Mouse (Mus musculus) neural tube, embryonic 14.5 days (tissue): Measurements from ENCODE around the gene Ncor2. TPM values are rescaled to one million over a fixed set of nuclear protein-coding genes. Genes with fewer than 3 reads are reported as not detected.

ENCODE experiments used
- ATAC-seq: fragments of 200-750 bp; cut with Nextera tagmentation; 2 replicates; pipeline ENCODE4 v1.8.0; 2017; ENCODE audit warnings: low read depth, mild to moderate bottlenecking, moderate TSS enrichment, moderate library complexity
- H3K27ac ChIP-seq: fragments of 300-500 bp; sonication (generic); 2 replicates; pipeline ENCODE4 v1.5.1; 2014; ENCODE audit warnings: low read depth, mild to moderate bottlenecking, control low read depth, low read length, moderate library complexity, mixed read lengths
- H3K27me3 ChIP-seq: fragments of 300-500 bp; sonication (generic); 2 replicates; pipeline ENCODE4 v1.6.1; 2014; ENCODE audit warnings: low read length; ENCODE audit not compliant: control insufficient read depth, insufficient read depth
- H3K36me3 ChIP-seq: fragments of 300-500 bp; sonication (generic); 2 replicates; pipeline ENCODE4 v1.6.1; 2014; ENCODE audit warnings: low read length, mixed read lengths; ENCODE audit not compliant: control insufficient read depth, insufficient read depth
- H3K4me1 ChIP-seq: fragments of 300-500 bp; sonication (generic); 2 replicates; pipeline ENCODE4 v1.6.1; 2014; ENCODE audit warnings: low read length; ENCODE audit not compliant: control insufficient read depth, insufficient read depth
- H3K4me2 ChIP-seq: fragments of 300-500 bp; sonication (generic); 2 replicates; pipeline ENCODE4 v1.6.1; 2014; ENCODE audit warnings: mild to moderate bottlenecking, low read depth, low read length, control low read depth
- H3K4me3 ChIP-seq: fragments of 300-500 bp; sonication (generic); 2 replicates; pipeline ENCODE4 v1.5.1; 2014; ENCODE audit warnings: low read depth, low read length, control low read depth, mixed read lengths
- H3K9ac ChIP-seq: fragments of 300-500 bp; sonication (generic); replicated peaks from 2 replicates; pipeline ENCODE4 v1.6.1; 2014; ENCODE audit warnings: low read depth, mild to moderate bottlenecking, control low read depth, low read length, mixed read lengths
- H3K9me3 ChIP-seq: fragments of 300-500 bp; sonication (generic); 2 replicates; pipeline ENCODE4 v1.6.1; 2016; ENCODE audit warnings: low read length; ENCODE audit not compliant: control insufficient read depth
- WGBS: fragments of 180-500 bp; shearing (Covaris S2); extraction: QIAGEN DNeasy Blood & Tissue Kit; methylation state at CpG from one replicate; pipeline ENCODE4 v1.1.7; 2014; 5-methylcytosine and 5-hydroxymethylcytosine counted together
- polyA plus RNA-seq: library from polyadenylated mRNA; unstranded; fragments of >200 nt; fragmentation: Nextera tagmentation; extraction: Ambion mirVana; gene quantifications from 2 replicates; pipeline ENCODE4 v1.2.1, GENCODE M21; 2014

The Ncor2 gene
- polyA plus RNA-seq, 1 experiment from 2014 or later = 32.8 TPM

DNA sequence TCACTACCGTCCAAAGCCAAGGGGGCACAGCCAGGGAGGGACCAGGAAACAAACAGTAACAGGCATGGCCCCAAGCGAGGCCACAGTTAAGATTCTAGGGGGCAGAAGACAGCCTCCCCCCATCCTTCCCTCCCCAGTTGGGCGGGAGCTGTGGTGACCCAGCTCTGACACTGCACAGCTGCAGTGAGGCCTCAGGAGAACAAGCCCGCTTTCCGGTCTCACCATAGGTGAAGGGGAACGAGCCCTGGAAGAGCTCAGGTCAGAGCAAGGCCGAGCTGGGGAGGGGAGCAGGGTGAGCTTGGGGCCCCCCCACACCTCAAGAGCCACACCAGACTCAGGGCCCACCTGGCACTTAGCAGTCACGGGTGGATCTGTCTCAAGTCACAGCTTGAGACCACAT is 123.1 kb downstream of the Ncor2 start:
- Histone ChIP-seq H3K4me1 (peaks cover 43% of the 10 kb centered on the region), H3K36me3 (no peaks in the 10 kb centered on the region; the same call in 1 of the 2 replicates), H3K9me3 (no peaks in the 10 kb centered on the region), H3K4me2 (peak overlapping the region; percentile 24; the same call in 1 of the 2 replicates), H3K9ac (no peak overlapping the region), H3K27ac (no peak overlapping the region), H3K4me3 (no peak overlapping the region), H3K27me3 (no peaks in the 10 kb centered on the region)
- no peak for ATAC-seq
- WGBS = 31% methylated on average over 8 of the region's 8 CpGs

- H3K9ac ChIP-seq = no peak overlapping the region
Measured at GRCm38 (mm10) chr5:125053661-125054060, 125.4 kb downstream of the Ncor2 start.

GRCm38 (mm10) chr5:125052603-125053488 is 126.2 kb downstream of the Ncor2 start:
- Histone ChIP-seq H3K4me2 (no peak overlapping the region), H3K9me3 (no peaks in the 10 kb centered on the region), H3K27ac (no peak overlapping the region), H3K9ac (no peak overlapping the region), H3K27me3 (no peaks in the 10 kb centered on the region), H3K4me1 (peaks cover 20% of the 10 kb centered on the region), H3K36me3 (peaks cover 27% of the 10 kb centered on the region), H3K4me3 (no peak overlapping the region)
- ATAC-seq = no peak
- 75% methylated on average over 23 of the region's 23 CpGs for WGBS

More at GRCm38 (mm10) chr5:125053661-125054060, 125.4 kb downstream of the Ncor2 start:
- no peak for ATAC-seq
- no peak overlapping the region for H3K4me3 ChIP-seq
- no peaks in the 10 kb centered on the region for H3K9me3 ChIP-seq
- H3K27me3 ChIP-seq = no peaks in the 10 kb centered on the region
- no peak overlapping the region for H3K27ac ChIP-seq
- peaks cover 28% of the 10 kb centered on the region for H3K4me1 ChIP-seq
- WGBS = 87% methylated on average over 7 of the region's 7 CpGs
- peaks cover 19% of the 10 kb centered on the region for H3K36me3 ChIP-seq
- H3K4me2 ChIP-seq = no peak overlapping the region

GRCm38 (mm10) chr5:125052237-125052602 is 126.8 kb downstream of the Ncor2 start:
- H3K36me3 ChIP-seq = peaks cover 33% of the 10 kb centered on the region
- WGBS = 83% methylated on average over 10 of the region's 10 CpGs
- no peak overlapping the region for H3K27ac ChIP-seq
- H3K9ac ChIP-seq = no peak overlapping the region
- ATAC-seq = no peak
- H3K9me3 ChIP-seq = no peaks in the 10 kb centered on the region
- no peak overlapping the region for H3K4me3 ChIP-seq
- H3K4me2 ChIP-seq = no peak overlapping the region
- peaks cover 15% of the 10 kb centered on the region for H3K4me1 ChIP-seq
- no peaks in the 10 kb centered on the region for H3K27me3 ChIP-seq

- WGBS = 94% methylated on average over 4 of the region's 4 CpGs
- H3K36me3 ChIP-seq = peaks cover 38% of the 10 kb centered on the region
- H3K4me1 ChIP-seq = peaks cover 8% of the 10 kb centered on the region; the same call in 1 of the 2 replicates
- no peaks in the 10 kb centered on the region for H3K27me3 ChIP-seq
- no peak overlapping the region for H3K9ac ChIP-seq
- ATAC-seq = no peak
- H3K9me3 ChIP-seq = no peaks in the 10 kb centered on the region
- H3K27ac ChIP-seq = no peak overlapping the region
- H3K4me2 ChIP-seq = no peak overlapping the region
- no peak overlapping the region for H3K4me3 ChIP-seq
Measured at GRCm38 (mm10) chr5:125049481-125049880, 129.5 kb downstream of the Ncor2 start.

- Histone ChIP-seq H3K27me3 (no peaks in the 10 kb centered on the region), H3K9me3 (no peaks in the 10 kb centered on the region), H3K9ac (no peak overlapping the region), H3K27ac (no peak overlapping the region), H3K4me3 (no peak overlapping the region), H3K4me2 (no peak overlapping the region), H3K36me3 (peaks cover 48% of the 10 kb centered on the region), H3K4me1 (0 out of 2 replicates have a peak, but pooled peaks cover 8% of the 10 kb centered on the region)
- no peak for ATAC-seq
- WGBS = 60% methylated on average over 5 of the region's 5 CpGs
Measured at GRCm38 (mm10) chr5:125046436-125046835, 132.6 kb downstream of the Ncor2 start.

DNA sequence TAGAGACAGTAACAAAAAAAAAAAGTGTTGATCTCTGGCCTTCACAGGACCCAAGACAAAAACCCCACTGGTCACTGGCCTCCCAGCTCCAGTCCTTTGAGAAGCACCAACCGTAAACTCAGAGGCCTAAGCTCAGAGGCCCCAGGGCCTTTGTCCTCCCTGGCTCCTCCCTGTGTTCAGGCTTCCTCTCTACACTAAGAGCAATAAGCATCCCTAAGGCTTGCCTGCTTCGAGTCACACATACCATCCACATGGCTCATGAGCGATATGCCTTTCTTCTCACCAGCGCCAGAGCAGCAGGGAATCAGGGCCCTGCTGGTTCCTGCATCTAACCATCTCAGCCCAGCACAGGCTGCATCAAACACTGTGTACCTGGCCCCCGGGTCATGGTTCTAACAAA is 133.8 kb downstream of the Ncor2 start:
- Histone ChIP-seq H3K9ac (no peak overlapping the region), H3K4me2 (no peak overlapping the region), H3K9me3 (no peaks in the 10 kb centered on the region), H3K4me1 (peaks cover 11% of the 10 kb centered on the region; the same call in 1 of the 2 replicates), H3K36me3 (peaks cover 45% of the 10 kb centered on the region), H3K27ac (no peak overlapping the region), H3K4me3 (no peak overlapping the region), H3K27me3 (no peaks in the 10 kb centered on the region)
- no peak for ATAC-seq
- WGBS = 12% methylated on average over 5 of the region's 5 CpGs

GRCm38 (mm10) chr5:125043448-125043847 is 135.6 kb downstream of the Ncor2 start:
- no peaks in the 10 kb centered on the region for H3K9me3 ChIP-seq
- H3K36me3 ChIP-seq = peaks cover 37% of the 10 kb centered on the region
- H3K4me2 ChIP-seq = no peak overlapping the region
- ATAC-seq = no peak
- WGBS = 64% methylated on average over 6 of the region's 6 CpGs
- H3K4me3 ChIP-seq = no peak overlapping the region
- no peaks in the 10 kb centered on the region for H3K27me3 ChIP-seq
- no peak overlapping the region for H3K27ac ChIP-seq
- peaks cover 11% of the 10 kb centered on the region; the same call in 1 of the 2 replicates for H3K4me1 ChIP-seq
- no peak overlapping the region for H3K9ac ChIP-seq

GRCm38 (mm10) chr5:125041578-125041977 is 137.4 kb downstream of the Ncor2 start:
- WGBS = 84% methylated on average over 9 of the region's 9 CpGs
- no peak for ATAC-seq
- H3K27me3 ChIP-seq = no peaks in the 10 kb centered on the region
- peaks cover 11% of the 10 kb centered on the region; the same call in 1 of the 2 replicates for H3K4me1 ChIP-seq
- no peak overlapping the region for H3K4me2 ChIP-seq
- no peaks in the 10 kb centered on the region for H3K9me3 ChIP-seq
- no peak overlapping the region; the same call in 1 of the 2 replicates for H3K27ac ChIP-seq
- H3K36me3 ChIP-seq = peaks cover 38% of the 10 kb centered on the region
- no peak overlapping the region for H3K9ac ChIP-seq
- no peak overlapping the region for H3K4me3 ChIP-seq
